Mouse (Mus musculus) embryonic fibroblast, embryonic 13.5 days (primary cell): Measurements from ENCODE around the gene Dao.

ENCODE experiments used
- CTCF ChIP-seq: IDR thresholded peaks from 2 replicates; pipeline ENCODE4 v1.5.1; 2011; ENCODE audit warnings: mild to moderate bottlenecking, control low read depth, low read length, moderate library complexity, borderline replicate concordance; ENCODE audit not compliant: insufficient read depth
- POLR2A ChIP-seq: IDR thresholded peaks from 2 replicates; pipeline ENCODE4 v1.6.1; 2011; ENCODE audit warnings: low read depth, mild to moderate bottlenecking, control low read depth, low read length, moderate library complexity

DNA sequence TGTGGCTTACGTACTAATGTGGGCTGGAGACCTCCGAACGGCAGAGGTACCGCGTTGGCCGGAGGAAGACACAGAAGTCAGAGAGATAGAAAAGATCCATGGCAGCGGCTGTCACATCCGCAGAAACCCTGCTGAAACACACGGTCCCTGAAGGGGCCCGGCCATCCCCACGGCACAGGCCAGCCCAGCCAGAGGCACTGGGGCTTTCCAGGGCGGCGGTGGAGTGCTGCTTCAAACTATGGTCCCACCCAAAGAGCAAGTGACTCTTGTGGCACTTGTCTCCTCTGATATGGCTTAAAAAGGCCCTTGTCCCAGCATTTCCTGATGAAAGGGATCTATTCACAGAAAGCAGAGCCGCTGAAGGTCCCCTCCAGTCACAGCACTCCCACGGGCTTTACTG lies 28.9 kb upstream of the Dao start:
- TF ChIP-seq POLR2A: no peak
- TF ChIP-seq CTCF: no peak
